Mouse (Mus musculus): ENCODE results near the gene Kif1b. TPM values are rescaled to one million over a fixed set of nuclear protein-coding genes. Genes with fewer than 3 reads are reported as not detected.

Kif1b gene
- polyA plus RNA-seq, 1 experiment from 2014 or later, result 140 TPM

GRCm38 (mm10) chr4:149332726-149333125 lies 25.2 kb upstream of the Kif1b start:
- H3K9ac ChIP-seq, result no peak overlapping the region
- WGBS, result 89% methylated on average over 7 of the region's 7 CpGs
- no peaks in the 10 kb centered on the region for H3K27me3 ChIP-seq
- peaks cover 93% of the 10 kb centered on the region for H3K36me3 ChIP-seq
- ATAC-seq (ENCODE audit: low FRiP score), result no peak
- H3K4me2 ChIP-seq (replicated peaks), result no peak overlapping the region
- H3K9me3 ChIP-seq (replicated peaks), result no peaks in the 10 kb centered on the region
- H3K27ac ChIP-seq, result no peak overlapping the region
- H3K4me3 ChIP-seq, result no peak overlapping the region
- no peaks in the 10 kb centered on the region for H3K4me1 ChIP-seq

GRCm38 (mm10) chr4:149330495-149330894 lies 23.0 kb upstream of the Kif1b start:
- Histone ChIP-seq H3K4me1 (no peaks in the 10 kb centered on the region), H3K9ac (no peak overlapping the region), H3K36me3 (peaks cover 78% of the 10 kb centered on the region), H3K4me2 (replicated peaks) (no peak overlapping the region), H3K9me3 (replicated peaks) (no peaks in the 10 kb centered on the region), H3K27ac (no peak overlapping the region), H3K4me3 (no peak overlapping the region), H3K27me3 (no peaks in the 10 kb centered on the region)
- WGBS, result 96% methylated on average over 5 of the region's 5 CpGs
- ATAC-seq (ENCODE audit: low FRiP score), result no peak

DNA sequence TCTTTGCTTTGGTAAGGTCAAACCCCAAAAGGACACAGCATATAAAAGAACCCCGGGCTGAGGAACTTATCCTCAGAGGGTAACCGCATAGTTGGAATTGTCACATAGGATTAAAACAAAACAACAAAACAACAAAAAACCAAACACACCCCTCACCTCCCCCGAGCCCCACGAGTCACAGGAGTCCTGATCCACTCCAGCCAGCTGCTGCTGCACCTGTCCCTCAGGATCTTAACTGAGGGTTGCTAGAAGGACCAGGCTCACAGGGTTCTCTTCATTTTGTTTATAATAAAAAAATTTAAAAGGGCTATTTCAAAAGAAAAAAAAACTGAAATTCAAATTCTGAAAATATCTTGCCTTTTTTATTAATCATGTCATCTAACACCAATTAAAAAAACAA lies 21.2 kb upstream of the Kif1b start:
- H3K27ac ChIP-seq, result no peak overlapping the region
- no peak overlapping the region for H3K4me3 ChIP-seq
- no peaks in the 10 kb centered on the region for H3K9me3 ChIP-seq (replicated peaks)
- no peak overlapping the region for H3K4me2 ChIP-seq (replicated peaks)
- H3K9ac ChIP-seq, result no peak overlapping the region
- no peak for ATAC-seq (ENCODE audit: low FRiP score)
- WGBS, result 85% methylated on average over 4 of the region's 4 CpGs
- H3K27me3 ChIP-seq, result no peaks in the 10 kb centered on the region
- peaks cover 60% of the 10 kb centered on the region for H3K36me3 ChIP-seq
- no peaks in the 10 kb centered on the region for H3K4me1 ChIP-seq

- H3K27ac ChIP-seq, result no peak overlapping the region
Observed at GRCm38 (mm10) chr4:149327281-149327680, 19.8 kb upstream of the Kif1b start.

DNA sequence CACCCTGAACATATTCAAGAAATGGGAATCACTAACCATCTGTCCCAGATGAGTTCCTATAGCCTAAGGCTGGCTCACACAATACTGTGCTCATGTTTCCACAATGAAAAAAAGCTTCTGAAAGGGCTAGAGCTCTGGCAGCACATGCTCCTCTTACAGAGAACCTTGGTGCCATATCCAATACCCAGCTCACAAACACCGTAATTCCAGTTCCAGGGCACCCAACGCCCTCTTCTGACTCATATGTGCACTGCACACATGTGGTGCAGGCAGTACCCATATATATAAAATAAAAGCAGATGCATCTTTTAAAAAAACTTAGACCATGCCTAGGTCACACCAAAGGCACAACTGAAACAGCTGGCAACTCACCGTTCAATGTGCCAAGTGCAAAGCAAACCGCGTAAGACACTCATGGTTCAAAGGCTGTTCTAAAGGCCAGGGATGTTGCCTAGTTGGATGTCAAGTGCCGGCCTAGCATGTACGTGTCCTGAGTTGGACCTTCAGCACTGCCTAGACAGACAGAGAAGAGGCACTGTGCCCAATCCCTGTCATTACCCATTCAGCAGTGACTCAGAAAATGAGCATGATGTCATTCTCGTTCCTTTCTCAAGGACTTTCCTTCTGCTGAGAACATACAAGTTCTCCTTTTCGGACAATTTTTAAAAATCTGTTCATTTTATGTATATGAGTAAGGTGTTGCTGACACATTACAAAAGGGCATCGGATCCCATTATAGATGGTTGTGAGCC lies 18.1 kb upstream of the Kif1b start:
- Histone ChIP-seq H3K4me1 (no peaks in the 10 kb centered on the region), H3K27ac (no peak overlapping the region), H3K9me3 (replicated peaks) (no peaks in the 10 kb centered on the region), H3K27me3 (no peaks in the 10 kb centered on the region), H3K4me2 (replicated peaks) (no peak overlapping the region), H3K9ac (no peak overlapping the region), H3K36me3 (peaks cover 33% of the 10 kb centered on the region), H3K4me3 (no peak overlapping the region)
- no peak for ATAC-seq (ENCODE audit: low FRiP score)
- WGBS, result 93% methylated on average over 10 of the region's 10 CpGs

More at GRCm38 (mm10) chr4:149327281-149327680, 19.8 kb upstream of the Kif1b start:
- Histone ChIP-seq H3K4me2 (replicated peaks) (no peak overlapping the region), H3K36me3 (peaks cover 48% of the 10 kb centered on the region), H3K4me1 (no peaks in the 10 kb centered on the region), H3K9me3 (replicated peaks) (no peaks in the 10 kb centered on the region), H3K9ac (no peak overlapping the region), H3K27me3 (no peaks in the 10 kb centered on the region), H3K4me3 (no peak overlapping the region)
- 91% methylated on average over 7 of the region's 7 CpGs for WGBS
- ATAC-seq (ENCODE audit: low FRiP score), result no peak

GRCm38 (mm10) chr4:149323730-149324129 lies 16.2 kb upstream of the Kif1b start:
- peaks cover 16% of the 10 kb centered on the region for H3K36me3 ChIP-seq
- WGBS, result 89% methylated on average over 16 of the region's 16 CpGs

DNA sequence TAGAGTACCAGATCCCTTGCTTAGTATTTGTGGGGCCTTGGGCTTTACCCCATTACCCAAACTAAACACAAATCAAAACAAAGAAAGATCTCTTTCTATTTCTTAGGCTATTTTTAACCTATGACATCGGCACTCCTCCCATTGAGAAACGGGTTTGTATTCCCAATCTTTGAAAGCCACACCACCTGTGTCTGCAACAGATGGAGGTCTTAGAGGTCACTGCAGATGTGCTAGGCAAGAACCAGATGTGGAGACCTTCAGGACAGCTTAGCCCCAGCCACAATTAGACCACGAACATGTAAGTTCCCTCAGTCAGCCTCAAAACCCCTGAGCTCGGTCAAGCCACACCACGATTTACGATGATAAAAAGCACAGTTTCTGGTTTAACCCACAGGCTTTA lies 15.2 kb upstream of the Kif1b start:
- ATAC-seq (ENCODE audit: low FRiP score), result no peak
- Histone ChIP-seq H3K4me1 (no peaks in the 10 kb centered on the region), H3K27me3 (no peaks in the 10 kb centered on the region), H3K4me2 (replicated peaks) (no peak overlapping the region), H3K9ac (no peak overlapping the region), H3K9me3 (replicated peaks) (no peaks in the 10 kb centered on the region), H3K27ac (no peak overlapping the region), H3K4me3 (no peak overlapping the region), H3K36me3 (peaks cover 7% of the 10 kb centered on the region)
- WGBS, result 78% methylated on average over 6 of the region's 6 CpGs

More at GRCm38 (mm10) chr4:149323730-149324129, 16.2 kb upstream of the Kif1b start:
- H3K4me3 ChIP-seq, result no peak overlapping the region
- no peak overlapping the region for H3K9ac ChIP-seq
- H3K27me3 ChIP-seq, result no peaks in the 10 kb centered on the region
- no peaks in the 10 kb centered on the region for H3K4me1 ChIP-seq
- no peaks in the 10 kb centered on the region for H3K9me3 ChIP-seq (replicated peaks)
- ATAC-seq (ENCODE audit: low FRiP score), result no peak
- no peak overlapping the region for H3K27ac ChIP-seq
- H3K4me2 ChIP-seq (replicated peaks), result no peak overlapping the region

- Histone ChIP-seq H3K4me2 (replicated peaks) (no peak overlapping the region), H3K27ac (no peak overlapping the region), H3K4me3 (no peak overlapping the region), H3K9me3 (replicated peaks) (no peaks in the 10 kb centered on the region), H3K27me3 (no peaks in the 10 kb centered on the region), H3K4me1 (no peaks in the 10 kb centered on the region), H3K36me3 (peaks cover 3% of the 10 kb centered on the region), H3K9ac (no peak overlapping the region)
- 71% methylated on average over 4 of the region's 4 CpGs for WGBS
- ATAC-seq (ENCODE audit: low FRiP score), result no peak
Observed at GRCm38 (mm10) chr4:149322286-149322685, 14.8 kb upstream of the Kif1b start.

GRCm38 (mm10) chr4:149319088-149319487 lies 11.6 kb upstream of the Kif1b start:
- Histone ChIP-seq H3K27ac (no peak overlapping the region), H3K27me3 (no peaks in the 10 kb centered on the region), H3K4me1 (no peaks in the 10 kb centered on the region), H3K9me3 (replicated peaks) (no peaks in the 10 kb centered on the region), H3K36me3 (no peaks in the 10 kb centered on the region), H3K4me2 (replicated peaks) (no peak overlapping the region), H3K4me3 (no peak overlapping the region), H3K9ac (no peak overlapping the region)
- 65% methylated on average over 9 of the region's 9 CpGs for WGBS
- ATAC-seq (ENCODE audit: low FRiP score), result no peak

GRCm38 (mm10) chr4:149317387-149317786 lies 9.9 kb upstream of the Kif1b start:
- peak overlapping the region; percentile 44; the same call in 1 of the 2 replicates for H3K27ac ChIP-seq
- ATAC-seq (ENCODE audit: low FRiP score), result no peak
- no peak overlapping the region for H3K4me3 ChIP-seq
- no peaks in the 10 kb centered on the region for H3K4me1 ChIP-seq
- H3K9me3 ChIP-seq (replicated peaks), result no peaks in the 10 kb centered on the region
- WGBS, result 54% methylated on average over 5 of the region's 5 CpGs
- no peaks in the 10 kb centered on the region for H3K36me3 ChIP-seq
- H3K9ac ChIP-seq, result no peak overlapping the region
- H3K4me2 ChIP-seq (replicated peaks), result no peak overlapping the region
- no peaks in the 10 kb centered on the region for H3K27me3 ChIP-seq

GRCm38 (mm10) chr4:149314275-149314837 lies 6.9 kb upstream of the Kif1b start:
- no peak overlapping the region for H3K27ac ChIP-seq
- no peaks in the 10 kb centered on the region for H3K4me1 ChIP-seq
- H3K27me3 ChIP-seq, result no peaks in the 10 kb centered on the region
- ATAC-seq (ENCODE audit: low FRiP score), result no peak
- no peaks in the 10 kb centered on the region for H3K36me3 ChIP-seq
- H3K9me3 ChIP-seq (replicated peaks), result no peaks in the 10 kb centered on the region
- H3K9ac ChIP-seq, result no peak overlapping the region
- no peak overlapping the region for H3K4me3 ChIP-seq
- H3K4me2 ChIP-seq (replicated peaks), result no peak overlapping the region
- 92% methylated on average over 11 of the region's 11 CpGs for WGBS

DNA sequence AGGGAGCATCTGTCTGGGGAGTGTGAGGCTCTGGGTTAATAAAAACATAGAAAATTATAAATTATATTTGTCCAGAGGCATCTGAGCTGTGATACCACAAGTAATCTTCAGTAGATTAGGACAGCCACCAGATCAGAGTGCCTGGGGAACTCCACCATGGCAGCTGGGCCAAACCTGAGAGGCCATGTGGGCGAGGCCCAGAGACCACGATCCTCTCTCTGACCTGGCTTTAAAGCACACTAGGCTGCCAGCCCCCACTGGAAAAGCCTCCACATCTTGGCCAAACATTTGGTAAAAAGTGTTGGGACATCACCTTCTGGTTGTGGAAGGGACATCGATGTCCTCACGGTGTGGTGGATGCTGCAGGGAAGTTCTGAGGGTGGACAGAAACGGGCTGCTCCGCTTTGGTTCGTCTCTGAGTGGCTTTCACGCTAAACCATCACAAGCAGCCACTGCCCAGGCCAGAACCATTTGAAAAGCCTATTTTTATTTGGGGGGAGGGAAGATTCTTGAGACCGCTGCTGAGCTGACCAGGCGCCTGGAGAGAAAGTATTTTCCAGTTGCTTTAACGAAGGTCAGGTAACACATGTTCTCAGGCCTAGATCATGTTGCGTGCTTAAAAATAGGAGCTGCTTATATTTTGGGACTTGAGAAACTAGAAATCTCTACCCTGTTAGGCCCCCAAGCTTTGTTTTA lies 6.2 kb upstream of the Kif1b start:
- Histone ChIP-seq H3K4me1 (peaks cover 6% of the 10 kb centered on the region), H3K4me3 (no peak overlapping the region), H3K9ac (no peak overlapping the region), H3K4me2 (replicated peaks) (no peak overlapping the region), H3K9me3 (replicated peaks) (no peaks in the 10 kb centered on the region), H3K27ac (no peak overlapping the region), H3K27me3 (no peaks in the 10 kb centered on the region), H3K36me3 (no peaks in the 10 kb centered on the region)
- no peak for ATAC-seq (ENCODE audit: low FRiP score)
- 79% methylated on average over 12 of the region's 12 CpGs for WGBS

Data from hindbrain, embryonic 12.5 days (tissue).